Mouse (Mus musculus) thymus, postnatal 4 days (tissue): ENCODE data around the gene Kif22.

Source experiments
- DNase-seq: peaks from one replicate; pipeline ENCODE4 v3.0.0; 2021

The Kif22 gene

DNA sequence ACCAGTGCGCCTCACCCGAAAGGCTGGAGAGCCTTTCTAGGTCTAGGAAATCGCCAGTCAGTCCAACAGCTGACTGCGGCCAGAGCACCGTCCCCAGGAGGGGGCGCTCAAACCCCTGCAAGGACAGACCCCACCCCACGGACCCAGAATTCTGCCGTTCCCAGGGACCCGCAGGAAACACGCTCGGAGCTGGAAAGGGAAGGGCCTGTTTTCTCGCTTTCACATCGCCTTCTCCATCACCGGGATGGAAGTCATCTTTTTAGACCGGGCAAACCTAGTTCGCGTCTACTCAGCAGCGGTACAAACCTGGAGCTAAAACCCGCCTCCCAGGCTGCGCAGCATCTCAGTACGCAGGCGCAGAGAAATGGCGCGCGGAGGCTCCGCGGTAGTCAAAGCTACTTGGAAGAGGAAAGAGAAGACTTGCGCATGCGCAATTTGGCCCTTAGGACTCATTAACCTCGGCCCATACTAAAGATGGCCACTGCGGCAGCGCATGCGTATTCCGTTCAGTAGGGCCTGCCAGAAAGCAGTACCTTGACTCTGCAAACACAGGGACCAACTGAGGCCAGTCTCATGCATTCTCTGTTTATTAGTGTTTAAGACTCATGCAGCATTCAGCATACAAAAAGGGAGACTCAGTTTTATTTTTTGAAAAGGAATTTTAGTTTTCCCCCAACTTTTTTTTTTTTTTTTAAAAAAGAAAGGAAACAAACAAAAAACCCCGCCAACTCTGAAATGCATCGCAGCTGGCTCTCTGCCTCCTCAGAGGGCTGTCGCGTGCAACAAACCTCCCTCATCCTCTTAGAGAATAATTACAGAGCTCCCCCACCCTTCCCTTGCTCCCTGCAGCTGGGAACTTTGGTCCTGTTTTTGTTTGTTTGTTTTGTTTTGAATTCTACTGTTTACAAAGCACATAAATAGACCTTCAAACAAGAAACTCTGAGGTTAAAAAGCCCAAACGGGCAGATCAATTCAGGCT, 25.0 kb downstream of the Kif22 start, which contains the start of gene Pagr1a:
Gene Pagr1a (minus strand): TSS at position 382 of the 979 bp plus-strand sequence.
- peak; percentile 97 for DNase-seq

DNA sequence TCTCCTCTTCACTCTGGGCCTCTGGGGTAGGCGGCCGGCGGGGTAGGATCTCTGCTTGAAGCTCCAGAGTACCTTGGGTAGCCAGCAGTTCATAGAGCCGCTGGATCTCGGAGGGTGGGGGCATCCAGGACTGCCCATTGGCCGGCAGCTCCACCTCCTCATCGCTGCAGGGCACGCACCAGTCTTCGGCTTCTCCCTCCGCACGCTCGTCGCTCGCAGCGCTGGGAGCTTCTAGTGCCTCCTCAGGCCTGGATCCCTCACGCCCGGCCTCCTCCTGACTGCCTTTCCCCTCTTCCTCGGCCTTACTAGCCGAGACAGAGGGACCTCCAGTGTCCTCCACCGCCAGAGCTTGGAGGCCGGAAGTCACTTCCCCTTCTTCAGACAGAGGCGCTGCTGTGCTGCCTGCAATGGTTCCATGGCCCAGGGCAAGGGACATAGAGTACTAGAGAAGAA, 25.8 kb downstream of the Kif22 start:
- DNase-seq = no peak

DNA sequence TGATC, 26.0 kb downstream of the Kif22 start, which contains the start of gene Pagr1b:
Gene Pagr1b (minus strand): TSS at position 4 of the 5 bp plus-strand sequence.
- DNase-seq = no peak

DNA sequence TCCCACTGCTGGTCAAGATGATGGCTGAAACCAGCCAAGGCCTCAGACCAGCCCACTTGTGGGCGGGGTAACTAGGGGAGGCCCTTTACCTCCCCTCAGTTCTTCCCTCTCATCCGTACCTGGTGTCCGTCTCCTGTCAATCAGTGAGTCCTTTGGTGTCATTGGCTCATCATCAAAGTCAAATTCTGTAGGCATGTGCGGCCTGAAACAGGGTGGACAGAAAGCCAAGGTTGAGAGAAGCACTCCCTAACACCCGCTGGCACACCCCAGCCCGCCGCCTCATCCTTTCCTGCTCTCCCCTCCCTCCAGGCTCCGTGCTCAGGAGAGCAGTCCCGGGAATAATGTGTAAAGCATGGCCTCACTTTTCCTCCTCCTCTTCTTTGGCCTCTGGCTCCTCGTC, 26.2 kb downstream of the Kif22 start:
- no peak for DNase-seq

DNA sequence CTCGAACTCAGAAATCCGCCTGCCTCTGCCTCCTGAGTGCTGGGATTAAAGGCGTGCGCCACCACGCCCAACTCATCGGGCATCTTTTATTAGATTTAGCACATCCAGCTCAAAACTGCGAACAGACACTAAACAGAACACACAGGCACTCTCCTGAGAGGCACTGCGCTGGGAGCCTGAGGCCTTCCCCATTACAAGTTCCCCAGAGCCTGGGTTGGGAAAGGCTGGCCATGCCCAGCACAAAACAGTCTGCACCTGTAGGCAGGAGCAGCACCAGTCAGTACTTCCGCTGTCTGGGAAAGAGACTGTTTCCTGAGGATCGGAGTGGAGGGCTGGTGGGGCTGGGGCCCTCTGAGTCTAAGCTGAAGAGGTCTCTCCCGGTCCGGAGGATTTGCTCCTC, 27.3 kb downstream of the Kif22 start:
- no peak for DNase-seq

DNA sequence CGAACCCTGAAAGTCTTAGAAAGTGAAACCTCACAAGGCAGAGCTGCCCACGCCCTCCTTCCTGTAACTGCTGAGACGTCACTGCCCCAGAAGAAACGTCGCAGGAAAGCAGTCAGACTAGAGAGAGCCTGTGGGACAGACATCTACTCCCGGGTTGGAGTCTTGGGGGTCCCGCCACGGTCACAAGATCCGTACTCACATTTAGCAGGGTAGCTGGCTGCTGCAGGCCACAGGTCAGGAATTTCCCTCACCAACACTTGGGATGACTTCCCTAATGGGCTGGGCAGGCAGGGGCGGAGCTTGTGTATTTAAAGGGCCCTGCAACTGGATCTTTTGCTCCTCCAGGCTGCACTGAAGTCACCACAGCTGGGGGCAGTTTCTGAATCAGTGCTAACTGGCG, 28.0 kb downstream of the Kif22 start, which contains the start of gene Mvp:
Gene Mvp (minus strand): TSS at position 302 of the 400 bp plus-strand sequence.
- peak; percentile 64 for DNase-seq

DNA sequence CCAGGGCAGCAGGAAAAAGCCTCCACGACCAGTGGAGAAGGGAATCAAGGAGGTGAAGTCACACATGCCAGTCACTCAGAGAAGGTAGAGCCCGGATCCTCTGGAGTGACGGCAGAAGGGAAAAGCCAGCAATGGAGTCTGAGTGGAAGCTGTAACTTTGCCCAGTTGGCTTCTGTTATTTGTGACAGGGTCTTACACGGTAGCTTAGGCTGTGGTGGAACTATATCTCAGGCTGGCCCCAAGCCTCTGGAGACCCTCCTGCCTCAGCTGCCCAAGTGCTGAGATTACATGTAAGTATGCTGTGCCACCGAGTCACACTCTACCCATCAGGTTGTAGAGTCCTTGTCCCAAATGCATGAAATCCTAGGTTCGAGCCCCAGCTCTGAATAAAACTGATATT, 28.9 kb downstream of the Kif22 start:
- DNase-seq = no peak

DNA sequence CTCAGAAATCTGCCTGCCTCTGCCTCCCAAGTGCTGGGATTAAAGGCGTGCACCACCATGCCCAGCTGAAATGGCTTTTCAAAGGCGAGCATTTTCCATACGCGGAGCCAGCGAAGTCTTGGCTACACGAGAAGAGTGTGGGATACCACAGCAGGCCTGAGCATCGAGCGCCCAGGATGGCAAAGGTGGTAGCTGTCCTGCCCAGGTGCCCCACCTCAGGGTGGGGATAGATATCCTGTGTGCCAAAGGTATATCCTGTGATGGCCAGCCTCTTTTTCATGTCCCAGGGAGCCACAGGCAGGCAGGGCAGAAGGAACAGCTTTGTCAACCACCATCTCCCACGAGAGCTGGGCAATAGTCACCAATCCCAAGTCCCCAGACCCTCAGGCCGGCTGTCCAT, 29.4 kb downstream of the Kif22 start:
- DNase-seq = no peak

DNA sequence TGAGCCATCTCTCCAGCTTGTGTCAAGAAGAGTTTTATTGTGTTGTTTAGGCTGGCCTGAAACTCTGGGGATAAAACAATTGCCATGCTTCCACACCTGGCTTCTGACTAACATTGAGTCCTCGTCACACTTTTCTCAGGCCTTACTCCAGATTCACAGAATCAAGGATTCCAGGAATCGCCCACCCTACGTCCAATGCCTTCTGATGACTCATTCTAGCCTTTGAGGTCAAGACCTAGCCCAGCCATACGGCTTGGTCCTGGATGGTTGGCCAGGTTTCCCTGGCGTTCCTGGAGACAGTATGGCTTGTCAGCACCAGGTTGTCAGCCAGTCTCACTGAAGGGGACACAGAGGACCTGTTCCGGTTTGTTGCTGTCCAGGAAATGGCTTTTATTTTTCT, 29.9 kb downstream of the Kif22 start:
- no peak for DNase-seq

DNA sequence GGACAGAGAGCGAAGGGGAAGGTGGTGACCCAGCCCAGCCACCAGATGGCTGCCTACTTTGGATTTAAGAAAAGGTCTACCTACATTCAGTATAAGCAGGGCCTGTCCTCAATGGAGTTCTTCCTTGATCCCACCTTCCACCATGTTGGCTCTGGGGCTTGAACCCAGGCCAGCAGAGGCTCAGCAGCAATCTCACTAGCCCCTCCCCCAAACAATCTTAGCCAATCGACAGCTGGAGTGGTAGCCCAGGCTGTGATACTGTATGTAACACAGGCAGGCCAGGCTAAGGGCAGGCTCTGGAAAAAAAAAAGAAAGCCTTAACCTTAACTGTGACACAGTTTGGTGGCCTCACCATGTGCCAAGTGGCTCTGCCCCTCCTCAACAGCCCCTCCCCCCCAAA, 30.6 kb downstream of the Kif22 start:
- no peak for DNase-seq

DNA sequence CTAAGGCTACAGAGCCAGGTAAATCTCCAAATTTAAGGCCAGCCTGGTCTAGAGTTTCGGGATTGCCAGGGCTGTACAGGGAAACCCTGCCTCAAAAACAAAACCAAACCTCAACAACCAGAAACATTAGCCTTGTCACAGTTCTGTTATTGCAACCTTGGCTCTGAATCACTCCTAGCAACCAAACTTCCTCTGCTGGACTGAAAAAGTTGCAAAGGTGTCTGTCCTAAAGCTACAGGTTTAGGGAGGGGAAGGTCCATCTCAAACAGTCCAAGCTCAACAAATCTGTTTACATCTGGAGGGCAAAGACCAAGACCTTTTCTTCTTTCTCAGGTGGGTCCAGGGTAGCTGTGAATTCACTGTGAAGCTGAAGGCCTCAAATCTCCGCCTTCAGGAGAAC, 31.2 kb downstream of the Kif22 start:
- DNase-seq = no peak

DNA sequence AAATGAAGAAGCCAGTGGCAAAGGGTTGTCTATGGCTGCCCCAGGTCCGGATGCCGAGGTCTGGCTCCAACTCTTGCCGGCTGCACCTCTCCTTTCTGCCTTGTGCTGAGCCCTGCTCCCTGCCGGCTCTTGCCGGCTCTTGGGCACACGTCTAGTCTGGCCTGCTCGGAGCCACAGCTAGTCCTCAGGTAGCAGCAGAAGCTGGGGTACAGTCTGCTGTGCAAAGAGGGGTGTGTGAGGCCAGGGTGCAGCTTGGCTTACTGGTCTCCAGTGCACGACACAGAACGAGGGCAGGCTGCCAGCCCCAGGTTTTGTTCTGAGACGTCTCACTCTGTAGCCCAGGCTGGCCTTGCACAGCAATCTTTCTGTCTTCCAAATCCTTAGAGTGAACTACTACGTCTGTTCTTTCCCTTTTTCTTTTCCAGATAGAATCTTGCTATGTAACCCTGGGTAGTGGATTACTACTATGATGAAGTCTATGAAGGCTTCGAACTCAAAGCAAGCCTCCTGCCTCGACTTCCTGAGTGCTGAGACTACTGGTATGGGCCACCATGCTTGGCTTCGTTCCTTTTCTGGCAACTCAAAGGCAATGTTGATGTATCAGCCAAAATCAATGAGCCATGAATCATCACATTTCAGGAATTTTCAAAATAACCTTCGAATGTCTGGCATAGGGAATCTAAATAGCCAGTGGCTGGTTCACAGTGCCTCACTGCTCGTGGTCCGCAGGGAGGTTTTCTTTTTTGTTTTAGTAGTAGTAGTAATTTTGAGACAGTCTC, 32.8 kb downstream of the Kif22 start:
- no peak for DNase-seq

DNA sequence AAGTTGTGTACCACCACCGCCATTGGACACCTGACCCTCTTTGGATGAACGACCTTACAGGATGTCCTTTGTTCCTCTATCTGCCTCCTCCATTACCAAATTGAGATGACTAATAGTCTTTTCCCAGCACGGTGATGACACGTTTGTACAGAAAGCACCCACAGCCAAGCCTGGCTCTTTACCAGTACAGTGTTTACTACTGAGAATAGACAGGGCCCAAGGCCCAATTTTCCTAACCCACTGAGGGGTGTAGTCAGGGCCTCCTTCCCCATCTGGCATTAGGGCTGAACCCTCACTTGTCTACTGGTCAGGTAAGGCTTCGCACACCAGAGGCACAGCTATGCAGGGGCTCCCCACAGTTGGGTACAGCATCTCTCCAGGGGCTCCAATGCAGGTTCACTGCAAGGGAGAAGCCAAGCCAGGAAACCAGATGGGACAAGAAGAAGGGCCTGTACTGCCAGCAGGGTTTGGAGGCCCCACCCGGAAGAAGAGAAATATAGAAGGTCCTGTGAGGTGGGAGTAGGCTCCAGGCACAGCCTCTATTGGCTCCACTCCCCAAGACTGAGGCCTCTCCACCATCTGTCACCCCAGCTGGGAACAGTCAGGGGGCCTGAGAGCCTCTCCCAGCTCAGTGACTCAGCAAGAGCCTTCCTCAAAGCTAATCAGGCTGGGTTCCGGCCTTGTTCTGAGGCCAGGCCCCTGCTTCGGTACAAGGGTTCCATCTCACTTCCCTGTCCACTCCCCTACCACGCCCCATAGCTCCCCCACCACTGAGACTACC, 33.8 kb downstream of the Kif22 start:
- peak; percentile 41 for DNase-seq

DNA sequence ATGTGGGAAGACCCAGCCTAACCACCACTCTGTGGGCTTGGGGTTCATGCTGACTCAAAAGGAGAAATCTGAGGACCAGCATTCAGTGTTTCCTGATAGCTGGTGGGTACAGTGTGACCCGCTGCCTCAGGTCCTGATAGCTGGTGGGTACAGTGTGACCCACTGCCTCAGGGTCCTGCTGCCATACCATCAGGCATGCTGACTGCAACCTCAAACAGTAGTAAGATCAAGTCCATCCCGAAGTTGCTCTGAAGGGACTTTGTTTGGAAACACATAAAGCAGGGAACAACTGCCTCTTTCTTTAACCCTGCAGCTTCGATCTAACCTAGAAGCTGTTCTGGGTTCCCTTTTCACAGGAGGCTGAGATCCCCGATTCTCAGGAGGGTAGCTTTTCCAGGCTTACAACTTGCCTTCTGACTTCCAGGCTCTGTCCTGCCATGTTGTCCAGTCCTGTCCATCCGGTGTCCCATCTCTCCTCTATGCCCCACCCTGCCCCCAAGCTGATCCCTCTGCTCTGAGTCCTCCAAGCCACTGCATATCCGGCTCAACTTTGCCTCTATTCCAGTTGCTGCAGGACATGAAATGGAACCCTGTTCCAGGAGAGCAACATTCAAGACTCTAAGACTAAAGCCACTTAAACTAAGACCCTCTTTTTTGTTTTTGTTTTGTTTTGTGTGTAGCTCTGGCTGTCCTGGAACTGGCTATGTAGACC, 34.8 kb downstream of the Kif22 start:
- DNase-seq = no peak

DNA sequence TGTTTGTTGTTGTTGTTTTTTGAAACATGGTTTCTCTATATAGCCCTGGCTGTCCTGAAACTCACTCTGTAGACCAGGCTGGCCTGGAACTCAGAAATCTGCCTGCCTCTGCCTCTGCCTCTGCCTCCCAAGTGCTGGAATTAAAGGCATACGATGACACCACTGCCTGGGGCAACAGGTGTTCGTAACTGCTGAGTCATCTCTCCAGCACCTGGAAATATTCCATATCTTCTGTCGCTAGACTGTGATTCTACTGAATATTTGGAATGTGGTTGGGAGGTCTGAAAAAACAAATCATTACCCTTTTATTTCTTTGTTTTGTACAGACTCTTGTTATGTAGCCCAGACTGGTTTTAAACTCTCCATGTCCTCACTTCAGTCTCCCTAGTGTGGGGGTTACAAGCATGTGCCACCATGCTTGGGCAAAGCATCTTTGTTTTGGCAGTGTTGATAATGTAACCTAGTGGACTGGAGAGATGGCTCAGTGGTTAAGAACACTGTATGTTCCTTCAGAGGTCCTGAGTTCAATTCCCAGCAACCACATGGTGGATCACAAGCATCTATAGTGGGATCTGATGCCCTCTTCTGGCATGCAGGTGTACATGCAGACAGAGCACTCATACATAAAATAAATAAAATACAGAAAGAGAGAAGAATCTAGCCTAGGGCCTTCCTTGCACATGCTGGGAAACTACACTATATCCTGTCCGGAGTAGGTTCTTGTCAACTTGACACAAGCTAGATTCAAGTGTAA, 38.0 kb downstream of the Kif22 start:
- no peak for DNase-seq

DNA sequence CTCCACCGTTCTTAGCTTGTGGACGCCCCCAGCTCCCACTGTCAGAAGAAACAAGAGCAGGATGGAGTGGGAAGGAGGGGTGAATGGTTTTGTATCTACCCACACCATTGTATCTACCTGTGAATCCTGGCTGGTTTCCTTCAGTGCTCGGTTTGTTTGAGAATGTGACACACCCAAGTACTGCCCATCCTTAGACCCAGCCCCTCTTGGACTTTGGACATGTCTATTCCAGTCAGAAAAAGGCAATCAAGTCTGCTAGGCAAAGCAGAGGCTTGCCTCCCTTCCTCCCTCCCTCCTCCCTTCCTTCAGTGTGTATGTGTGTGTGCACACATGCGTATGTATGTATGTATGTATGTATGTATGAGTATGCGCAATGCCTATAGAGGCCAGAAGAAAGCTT, 38.7 kb downstream of the Kif22 start:
- DNase-seq = no peak

DNA sequence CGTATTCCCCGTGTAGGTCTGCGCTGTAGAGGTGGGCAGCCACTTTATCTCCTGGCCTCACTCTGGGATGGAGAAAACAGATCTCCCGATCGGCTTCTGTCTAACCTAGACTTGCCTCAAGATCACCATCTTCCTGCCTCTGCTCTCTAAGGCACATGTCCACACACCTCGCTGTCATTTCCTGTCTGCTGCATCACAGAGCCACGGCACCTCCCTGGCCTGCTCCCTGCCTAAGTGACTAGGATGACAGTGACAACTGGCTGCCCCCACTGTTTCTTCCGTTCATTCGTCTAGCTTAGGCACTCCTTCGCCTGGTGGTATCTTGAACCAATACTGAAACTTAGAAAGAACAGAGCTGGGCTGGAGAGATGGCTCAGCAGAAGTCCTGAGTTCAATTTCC, 42.7 kb downstream of the Kif22 start:
- no peak for DNase-seq

DNA sequence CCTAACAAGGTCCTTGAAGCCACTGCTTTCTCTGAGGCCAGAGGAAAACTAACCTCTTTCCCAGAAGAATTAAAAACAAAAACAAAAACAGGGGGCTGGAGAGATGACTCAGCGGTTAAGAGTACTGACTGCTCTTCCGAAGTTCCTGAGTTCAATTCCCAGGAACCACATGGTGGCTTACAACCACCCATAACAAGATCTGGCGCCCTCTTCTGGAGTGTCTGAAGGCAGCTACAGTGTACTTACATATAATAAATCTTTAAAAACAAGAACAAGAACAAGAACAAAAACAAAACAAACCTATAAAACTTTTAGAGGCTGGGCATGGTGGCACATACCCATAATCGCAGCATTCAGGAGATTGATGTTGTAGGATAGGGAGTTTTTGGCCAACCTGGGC, 45.8 kb downstream of the Kif22 start:
- peak; percentile 57 for DNase-seq

DNA sequence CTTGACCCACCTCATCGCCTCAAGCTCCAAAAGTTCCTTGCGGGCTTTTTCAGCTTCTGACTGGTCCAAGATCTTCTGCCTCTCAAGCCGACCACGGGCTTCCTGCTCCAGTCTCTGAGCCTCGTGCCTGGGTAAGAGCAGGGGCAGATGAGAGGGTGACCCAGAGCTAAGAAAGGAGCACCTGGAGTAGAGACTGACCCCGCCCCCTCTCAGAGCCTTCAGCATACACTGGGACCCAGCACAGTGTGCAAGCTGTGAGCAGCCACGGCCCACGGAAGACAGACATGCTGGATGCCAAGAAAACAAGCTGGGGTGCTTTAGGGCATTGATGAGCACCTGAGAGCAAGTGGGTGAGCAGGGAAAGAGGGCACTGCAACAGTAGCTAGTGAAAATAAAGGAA, 53.5 kb downstream of the Kif22 start:
- DNase-seq = peak; percentile 72

DNA sequence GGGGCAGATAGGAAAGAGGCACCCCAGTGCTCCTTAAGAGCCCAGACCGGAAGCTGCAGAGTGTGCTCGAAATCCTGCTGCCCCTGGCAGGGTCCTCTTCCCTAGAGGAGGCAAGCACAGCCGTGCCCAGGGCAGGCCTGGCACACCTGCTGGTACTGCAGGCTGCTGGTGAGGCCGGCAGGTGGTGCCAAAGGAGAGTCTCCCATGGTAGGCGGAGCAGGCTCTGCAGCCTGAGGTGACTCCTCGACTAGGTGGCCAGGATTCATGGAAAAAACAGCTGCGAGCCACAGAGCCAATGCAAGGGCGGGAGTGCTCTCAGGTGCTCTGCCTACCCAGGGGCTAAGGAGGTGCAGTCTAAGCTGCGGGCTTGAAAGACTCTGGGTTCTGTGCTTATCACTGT, 56.0 kb downstream of the Kif22 start:
- peak; percentile 71 for DNase-seq

DNA sequence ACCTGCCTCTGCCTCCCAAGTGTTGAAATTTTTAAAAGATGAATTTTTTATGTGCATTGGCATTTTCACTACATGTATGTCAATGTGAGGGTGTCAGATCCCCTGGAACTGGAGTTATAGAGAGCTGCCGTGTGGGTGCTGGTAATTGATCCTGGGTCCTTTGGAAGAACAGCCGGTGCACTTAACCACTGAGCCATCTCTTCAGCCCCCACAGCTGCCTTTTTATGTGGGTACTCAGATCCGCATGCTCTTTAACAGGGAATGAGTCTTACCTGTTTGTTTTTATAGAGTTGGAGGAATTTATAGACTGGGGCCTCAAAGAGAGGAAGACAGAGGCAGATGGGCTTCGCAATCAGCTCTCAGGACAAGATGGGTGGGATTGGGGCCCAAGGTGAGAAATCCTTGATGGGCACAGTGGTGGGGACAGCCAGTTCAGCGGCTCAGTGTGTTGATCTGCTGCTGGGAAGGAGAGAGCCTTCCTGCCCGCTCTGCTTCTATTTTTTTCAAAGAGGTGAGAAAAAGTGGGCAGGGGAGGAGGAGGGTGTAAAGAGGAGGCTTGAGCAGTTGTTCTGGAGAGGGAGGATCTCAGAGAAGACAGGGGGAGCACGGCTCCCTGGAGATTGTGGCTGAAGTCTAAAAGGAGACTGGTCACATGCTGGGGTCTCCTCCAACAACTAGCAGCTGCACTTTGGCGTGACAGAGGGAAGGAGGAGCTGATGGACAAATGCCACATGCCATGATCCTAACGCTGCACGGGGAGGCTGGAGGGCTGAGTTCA, 57.4 kb downstream of the Kif22 start:
- no peak for DNase-seq
